Mouse (Mus musculus) urinary bladder, postnatal 25 days (tissue): ENCODE data around the gene Mrps26.
"Not testable (repeated sequence)": the region's sequence is repeated elsewhere in the genome, so short reads cannot be mapped to it uniquely, and the experiment has no call there.

ENCODE experiments used
- DNase-seq: peaks from one replicate; pipeline ENCODE4 v3.0.0; 2022; ENCODE audit warnings: low spot score

Mrps26 gene

GRCm38 (mm10) chr2:130576564-130576963 is 13.0 kb downstream of the Mrps26 start:
- not testable (repeated sequence) for DNase-seq

DNA sequence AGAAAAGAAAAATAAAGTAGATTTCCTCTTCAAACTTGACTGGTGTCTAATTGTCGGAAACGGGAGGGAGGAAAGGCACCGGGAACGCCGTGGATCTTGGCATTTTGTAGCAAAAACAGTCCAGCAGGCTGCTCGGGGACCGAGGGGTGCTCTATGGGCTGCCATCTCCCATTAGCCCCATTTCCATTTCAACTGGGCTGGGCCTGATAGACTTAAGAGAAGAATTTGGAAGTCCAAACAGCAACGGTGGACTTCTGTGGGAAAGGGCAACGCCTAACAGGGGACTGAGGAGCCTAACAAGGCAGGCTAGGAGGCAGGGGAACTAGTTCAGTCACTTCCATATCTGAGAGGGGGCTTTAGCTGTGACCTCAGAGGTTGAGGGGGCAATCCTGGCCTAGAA is 13.5 kb downstream of the Mrps26 start:
- no peak for DNase-seq

- peak; percentile 26 for DNase-seq
Measured at GRCm38 (mm10) chr2:130577632-130578031, 14.1 kb downstream of the Mrps26 start.

GRCm38 (mm10) chr2:130578148-130578547 is 14.6 kb downstream of the Mrps26 start:
- peak; percentile 61 for DNase-seq

DNA sequence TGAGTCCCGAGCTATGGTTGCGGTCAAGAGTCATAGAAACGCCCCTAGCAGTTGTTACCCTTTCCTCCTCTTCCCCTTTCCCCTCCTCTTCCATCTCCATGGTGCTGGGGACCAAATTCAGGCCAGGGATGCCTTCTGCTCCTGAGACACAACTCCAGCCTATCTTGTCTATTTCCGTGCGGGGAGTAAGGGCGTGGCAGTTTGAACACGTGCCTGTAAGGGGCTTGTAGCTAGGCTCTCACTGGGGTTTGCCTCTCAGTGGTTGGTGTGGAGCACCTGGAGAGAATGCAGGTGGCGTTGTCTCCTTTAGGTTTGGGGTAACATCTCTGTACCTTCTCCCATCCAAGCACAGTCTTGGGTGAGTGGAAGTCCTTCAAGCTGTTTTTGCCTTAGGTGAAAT is 16.2 kb downstream of the Mrps26 start:
- no peak for DNase-seq

DNA sequence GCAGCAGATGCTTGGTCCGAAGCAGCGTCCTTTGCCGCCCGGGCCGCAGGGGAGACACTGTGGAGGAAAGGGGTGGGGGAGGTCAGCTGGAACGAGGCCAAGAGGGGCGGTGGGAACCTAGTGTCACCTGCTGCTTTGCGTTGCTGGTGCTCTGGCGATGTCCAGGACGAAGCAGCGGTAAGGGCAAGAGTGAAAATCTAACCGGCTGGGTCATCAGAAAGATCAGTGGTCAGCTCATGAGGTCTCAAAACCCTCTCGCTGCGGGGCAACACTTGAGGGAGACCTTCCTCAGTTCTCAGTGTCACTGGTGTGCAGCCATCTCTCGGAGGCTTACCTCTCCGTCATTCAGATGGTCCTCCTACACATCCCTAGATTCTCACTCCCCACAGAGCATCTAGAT is 17.7 kb downstream of the Mrps26 start:
- DNase-seq: no peak

GRCm38 (mm10) chr2:130582552-130582951 is 19.0 kb downstream of the Mrps26 start, which contains the start of gene Avp:
Avp (minus strand) TSS chr2:130582554.
- DNase-seq: no peak

GRCm38 (mm10) chr2:130583902-130584560 is 20.5 kb downstream of the Mrps26 start:
- no peak for DNase-seq

GRCm38 (mm10) chr2:130586016-130586415 is 22.5 kb downstream of the Mrps26 start:
- no peak for DNase-seq

- DNase-seq: no peak
Measured at GRCm38 (mm10) chr2:130588373-130588772, 24.8 kb downstream of the Mrps26 start.

DNA sequence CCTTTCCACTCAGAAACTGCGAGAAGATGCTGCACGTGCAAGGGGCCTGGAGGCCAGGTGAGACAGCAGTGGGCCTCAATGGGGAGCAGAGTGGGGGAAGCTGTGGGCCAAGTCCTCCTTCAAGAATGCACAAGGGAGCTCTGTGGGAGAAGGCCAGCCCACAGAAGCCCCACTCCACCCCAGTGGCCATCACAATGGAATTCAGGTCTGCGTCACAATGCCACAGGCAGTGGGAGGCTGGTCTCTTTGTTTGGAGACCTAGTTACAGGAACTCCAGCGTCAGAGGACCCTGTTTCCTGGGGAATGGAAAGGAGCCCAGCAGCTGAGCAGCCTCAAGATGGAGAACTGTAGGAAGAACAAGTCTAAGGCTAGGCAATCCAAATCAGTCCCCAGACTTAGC is 25.6 kb downstream of the Mrps26 start:
- no peak for DNase-seq

GRCm38 (mm10) chr2:130589761-130590160 is 26.2 kb downstream of the Mrps26 start:
- no peak for DNase-seq

DNA sequence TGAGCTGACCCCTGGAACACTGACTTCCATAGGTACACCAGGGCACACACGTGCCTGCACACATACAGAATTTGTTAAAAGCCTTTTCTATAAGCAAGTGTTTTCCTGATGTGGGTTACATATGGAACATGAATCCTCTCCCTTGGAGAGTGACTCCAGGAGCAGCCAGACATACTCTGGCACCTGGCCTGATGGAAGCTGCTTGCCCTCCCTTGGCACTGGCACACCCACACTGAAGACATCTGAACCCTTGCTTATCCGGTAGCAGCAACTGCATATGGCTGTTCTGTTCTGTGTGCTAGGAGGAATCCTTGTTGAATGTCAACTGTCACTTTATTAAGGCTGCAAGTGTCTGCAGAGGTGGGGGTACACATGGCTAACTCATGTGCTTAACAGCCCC is 27.5 kb downstream of the Mrps26 start:
- no peak for DNase-seq

- DNase-seq: no peak
Measured at GRCm38 (mm10) chr2:130595596-130595995, 32.1 kb downstream of the Mrps26 start.

- no peak for DNase-seq
Measured at GRCm38 (mm10) chr2:130597601-130598010, 34.1 kb downstream of the Mrps26 start.

- no peak for DNase-seq
Measured at GRCm38 (mm10) chr2:130598399-130598798, 34.9 kb downstream of the Mrps26 start.

DNA sequence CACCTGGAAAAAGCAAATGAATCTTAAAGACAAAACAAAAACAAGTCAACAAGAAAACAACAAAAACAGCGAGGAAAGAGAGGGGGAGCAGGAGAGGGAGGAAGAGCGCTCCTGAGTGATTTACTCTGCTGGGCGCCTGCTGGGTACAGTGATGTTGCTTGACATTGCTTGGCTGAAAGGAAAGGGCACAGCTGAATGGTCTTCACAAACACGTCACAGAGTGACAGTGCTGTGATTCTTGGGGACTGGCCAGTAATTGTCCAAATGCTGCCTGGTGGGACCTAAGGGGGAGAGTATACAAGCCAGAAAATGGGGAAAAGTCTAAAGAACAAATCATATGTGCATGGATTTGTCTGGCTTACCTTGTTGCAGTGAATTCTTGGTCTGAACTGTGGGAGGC is 38.7 kb downstream of the Mrps26 start:
- no peak for DNase-seq

- DNase-seq: no peak
Measured at GRCm38 (mm10) chr2:130613091-130613490, 49.5 kb downstream of the Mrps26 start.
